Mouse (Mus musculus): ENCODE measurements around the gene Slc28a3. TPM values are rescaled to one million over a fixed set of nuclear protein-coding genes. Genes with fewer than 3 reads are reported as not detected.

The Slc28a3 gene
- total RNA-seq, 2 experiments from 2014 or later, result not detected

GRCm38 (mm10) chr13:58601201-58601855, 9.3 kb downstream of the Slc28a3 start:
- DNase-seq, result peak; percentile 55
- no peak overlapping the region for H3K4me3 ChIP-seq
- no peak for TF ChIP-seq CTCF (IDR thresholded peaks at IDR 0.05)
- H3K27ac ChIP-seq, result no peak overlapping the region
- intact Hi-C loops (cut with DNase I), result no loop called here

- intact Hi-C loops (cut with DNase I), result no loop called here
- no peak for DNase-seq
- Histone ChIP-seq H3K27ac (no peak overlapping the region), H3K4me3 (no peak overlapping the region)
- TF ChIP-seq CTCF (IDR thresholded peaks at IDR 0.05), result no peak
Measured at GRCm38 (mm10) chr13:58598578-58598977, 12.1 kb downstream of the Slc28a3 start.

DNA sequence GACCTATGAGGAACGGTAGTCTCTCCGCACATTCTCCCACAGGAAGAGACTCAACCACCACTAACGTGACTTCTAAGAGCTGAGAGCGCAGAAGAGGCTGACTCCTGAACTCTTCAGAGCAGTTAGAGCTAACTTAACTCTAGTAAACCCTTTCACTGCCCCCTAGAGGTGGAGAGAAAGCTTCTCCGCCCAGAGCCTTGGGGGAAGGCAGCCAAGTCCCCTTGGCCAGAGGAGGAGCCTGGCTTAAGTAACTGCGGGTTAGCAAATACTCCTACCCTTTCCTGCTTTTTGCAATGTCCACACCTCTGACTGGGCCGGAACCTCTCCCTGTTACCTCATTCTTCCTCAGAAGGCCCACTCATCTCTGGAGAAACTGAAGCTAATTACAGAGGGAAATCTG, 17.5 kb downstream of the Slc28a3 start:
- intact Hi-C loops (cut with DNase I), result no loop called here
- peak overlapping the region; percentile 33 for H3K4me3 ChIP-seq
- peak; percentile 86 for DNase-seq
- peak; percentile 72 for TF ChIP-seq CTCF (IDR thresholded peaks at IDR 0.05)
- no peak overlapping the region for H3K27ac ChIP-seq

GRCm38 (mm10) chr13:58591912-58592311, 18.8 kb downstream of the Slc28a3 start:
- TF ChIP-seq CTCF (IDR thresholded peaks at IDR 0.05), result no peak
- DNase-seq, result no peak
- H3K4me3 ChIP-seq, result no peak overlapping the region
- intact Hi-C loops (cut with DNase I), result no loop called here
- H3K27ac ChIP-seq, result no peak overlapping the region

- intact Hi-C loops (cut with DNase I), result no loop called here
- TF ChIP-seq CTCF (IDR thresholded peaks at IDR 0.05), result peak; percentile 66
- DNase-seq, result peak; percentile 48
- Histone ChIP-seq H3K27ac (no peak overlapping the region), H3K4me3 (no peak overlapping the region)
Measured at GRCm38 (mm10) chr13:58590630-58591029, 20.0 kb downstream of the Slc28a3 start.

GRCm38 (mm10) chr13:58589517-58589858, 21.2 kb downstream of the Slc28a3 start:
- peak; percentile 84 for TF ChIP-seq CTCF (IDR thresholded peaks at IDR 0.05)
- intact Hi-C loops (cut with DNase I), result loop anchor here (5.0 kb wide), 1 partner anchor 302 kb away; no protein-coding TSS in a partner anchor
- Histone ChIP-seq H3K27ac (no peak overlapping the region), H3K4me3 (peak overlapping the region; percentile 41)
- peak; percentile 75 for DNase-seq

- TF ChIP-seq CTCF (IDR thresholded peaks at IDR 0.05), result no peak
- intact Hi-C loops (cut with DNase I), result loop anchor here (5.0 kb wide), 1 partner anchor 302 kb away; no protein-coding TSS in a partner anchor
- Histone ChIP-seq H3K4me3 (peak overlapping the region; percentile 41), H3K27ac (no peak overlapping the region)
- no peak for DNase-seq
Measured at GRCm38 (mm10) chr13:58588655-58589516, 21.8 kb downstream of the Slc28a3 start.

- no peak for TF ChIP-seq CTCF (IDR thresholded peaks at IDR 0.05)
- intact Hi-C loops (cut with DNase I), result loop anchor here (5.0 kb wide), 1 partner anchor 301 kb away; no protein-coding TSS in a partner anchor
- no peak for DNase-seq
- Histone ChIP-seq H3K4me3 (no peak overlapping the region), H3K27ac (no peak overlapping the region)
Measured at GRCm38 (mm10) chr13:58587962-58588361, 22.7 kb downstream of the Slc28a3 start.

DNA sequence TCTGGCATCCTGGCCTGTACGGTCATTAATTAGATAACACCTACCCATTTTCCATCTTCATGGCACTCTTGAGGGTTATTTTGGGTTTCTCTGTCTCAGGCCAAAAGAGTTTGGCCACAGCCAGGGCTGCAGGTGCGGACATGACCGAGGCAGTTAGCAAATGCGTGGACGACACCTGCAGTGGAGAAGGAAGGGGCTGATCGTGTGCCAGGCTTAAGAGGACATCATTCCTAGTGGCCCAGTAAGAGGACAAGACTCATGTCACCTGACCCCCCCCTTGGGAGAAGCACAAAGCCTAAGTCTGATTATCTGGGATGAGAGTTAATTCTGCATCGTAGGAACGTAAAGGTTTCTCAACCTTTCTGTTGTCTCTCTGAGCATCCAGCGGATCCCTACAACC, 44.5 kb downstream of the Slc28a3 start:
- no peak overlapping the region for H3K27ac ChIP-seq
- DNase-seq, result no peak
- H3K4me3 ChIP-seq, result no peak overlapping the region
- TF ChIP-seq CTCF (IDR thresholded peaks at IDR 0.05), result no peak
- intact Hi-C loops (cut with DNase I), result no loop called here

- TF ChIP-seq CTCF (IDR thresholded peaks at IDR 0.05), result no peak
- Histone ChIP-seq H3K4me3 (no peak overlapping the region), H3K27ac (no peak overlapping the region)
- intact Hi-C loops (cut with DNase I), result no loop called here
- DNase-seq, result no peak
Measured at GRCm38 (mm10) chr13:58560497-58561138, 50.1 kb downstream of the Slc28a3 start.

GRCm38 (mm10) chr13:58558216-58558615, 52.5 kb downstream of the Slc28a3 start:
- Histone ChIP-seq H3K4me3 (no peak overlapping the region), H3K27ac (no peak overlapping the region)
- TF ChIP-seq CTCF (IDR thresholded peaks at IDR 0.05), result no peak
- DNase-seq, result no peak
- intact Hi-C loops (cut with DNase I), result no loop called here

- DNase-seq, result no peak
Measured at GRCm38 (mm10) chr13:58556018-58556417, 54.7 kb downstream of the Slc28a3 start.

DNA sequence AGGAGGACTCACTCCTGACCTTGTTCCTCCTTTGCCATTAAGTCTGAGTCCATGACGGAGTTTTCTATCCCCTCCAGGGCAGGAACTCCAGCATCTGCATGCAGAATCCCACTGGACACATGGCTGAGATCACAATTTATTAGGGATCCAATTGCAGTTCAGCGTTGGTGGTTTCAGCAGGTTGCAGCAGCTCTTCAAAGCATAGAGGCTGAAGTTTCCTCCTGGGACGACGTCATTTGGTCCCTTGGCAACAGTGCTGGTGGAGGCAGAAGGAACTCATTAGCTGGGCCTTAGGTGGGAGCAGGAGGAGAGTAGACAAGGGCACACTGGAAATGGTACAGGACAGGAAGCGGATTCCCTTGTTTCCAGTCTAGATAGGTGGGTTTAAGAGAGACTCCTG, 55.1 kb downstream of the Slc28a3 start:
- Histone ChIP-seq H3K27ac (no peak overlapping the region), H3K4me3 (no peak overlapping the region)
- no peak for TF ChIP-seq CTCF (IDR thresholded peaks at IDR 0.05)
- intact Hi-C loops (cut with DNase I), result no loop called here
- DNase-seq, result no peak

More at GRCm38 (mm10) chr13:58556018-58556417, 54.7 kb downstream of the Slc28a3 start:
- peak; percentile 52 for TF ChIP-seq CTCF (IDR thresholded peaks at IDR 0.05)
- intact Hi-C loops (cut with DNase I), result no loop called here
- H3K27ac ChIP-seq, result no peak overlapping the region
- no peak overlapping the region for H3K4me3 ChIP-seq

Data from gastrocnemius, adult 2 months (tissue).